Mouse (Mus musculus) heart, adult 9 months (tissue): ENCODE measurements around the gene Myom3.

ENCODE experiments used
- DNase-seq, 2 experiments: peaks; one replicate each; pipeline ENCODE4 v3.0.0; 2022; ENCODE audit warnings: low spot score in 2 of 2

The Myom3 gene

GRCm38 (mm10) chr4:135761048-135761447 is 1.5 kb downstream of the Myom3 start:
- no peak for DNase-seq

GRCm38 (mm10) chr4:135761569-135761968 is 2.1 kb downstream of the Myom3 start:
- DNase-seq, result no peak

GRCm38 (mm10) chr4:135762251-135762906 is 2.9 kb downstream of the Myom3 start:
- DNase-seq, result no peak

- DNase-seq, result no peak
Measured at GRCm38 (mm10) chr4:135764700-135765099, 5.2 kb downstream of the Myom3 start.

GRCm38 (mm10) chr4:135765707-135766106 is 6.2 kb downstream of the Myom3 start:
- DNase-seq, result no peak

GRCm38 (mm10) chr4:135766976-135767375 is 7.5 kb downstream of the Myom3 start:
- DNase-seq, result peak in 1 of 2 experiments; percentile 12

GRCm38 (mm10) chr4:135768572-135769526 is 9.3 kb downstream of the Myom3 start:
- DNase-seq, result peak in 1 of 2 experiments; percentile 13

GRCm38 (mm10) chr4:135770611-135771305 is 11.2 kb downstream of the Myom3 start:
- no peak for DNase-seq

GRCm38 (mm10) chr4:135771592-135771991 is 12.1 kb downstream of the Myom3 start:
- no peak for DNase-seq

GRCm38 (mm10) chr4:135772671-135773070 is 13.2 kb downstream of the Myom3 start:
- peak; percentile 49 to 74 for DNase-seq

- no peak for DNase-seq
Measured at GRCm38 (mm10) chr4:135774496-135774895, 15.0 kb downstream of the Myom3 start.

- DNase-seq, result no peak
Measured at GRCm38 (mm10) chr4:135776850-135777249, 17.3 kb downstream of the Myom3 start.

- no peak for DNase-seq
Measured at GRCm38 (mm10) chr4:135779661-135780060, 20.1 kb downstream of the Myom3 start.

- no peak for DNase-seq
Measured at GRCm38 (mm10) chr4:135780255-135780654, 20.7 kb downstream of the Myom3 start.

- DNase-seq, result no peak
Measured at GRCm38 (mm10) chr4:135781304-135781703, 21.8 kb downstream of the Myom3 start.

- no peak for DNase-seq
Measured at GRCm38 (mm10) chr4:135786581-135786980, 27.1 kb downstream of the Myom3 start.

GRCm38 (mm10) chr4:135787271-135787670 is 27.8 kb downstream of the Myom3 start:
- DNase-seq, result no peak

- DNase-seq, result no peak
Measured at GRCm38 (mm10) chr4:135789135-135789534, 29.6 kb downstream of the Myom3 start.

GRCm38 (mm10) chr4:135792821-135793220 is 33.3 kb downstream of the Myom3 start:
- no peak for DNase-seq

- DNase-seq, result peak; percentile 41 to 45
Measured at GRCm38 (mm10) chr4:135797931-135798330, 38.4 kb downstream of the Myom3 start.

GRCm38 (mm10) chr4:135801543-135801942 is 42.0 kb downstream of the Myom3 start:
- peak; percentile 87 to 90 for DNase-seq

GRCm38 (mm10) chr4:135803299-135803698 is 43.8 kb downstream of the Myom3 start:
- no peak for DNase-seq
